In genomic region chr15:100914734-100915242, GRCm38 (mm10) we compare ENCODE assay signal across 8 mouse cellular contexts. TPM values are rescaled to one million over a fixed set of nuclear protein-coding genes. Genes with fewer than 3 reads are reported as not detected.
DNase-seq lines count a peak whose midpoint lies in the region; ATAC-seq lines count a peak whose summit lies in the region.
"Had no signal": no experiment of that assay in that cellular context is flagged by ENCODE, and none has a peak within 500 bp of the region (broad histone marks: within the 10 kb centered on the region; RNA-seq: fewer than 3 reads in every experiment).

No protein-coding gene starts in this region.

- ATAC-seq in hindbrain, embryonic 15.5 days (ENCODE audit: low FRiP score, low read depth): peak; percentile 55; the same call in 1 of the 2 replicates
- ATAC-seq in liver, embryonic 15.5 days (ENCODE audit: insufficient read depth): no peak
- ATAC-seq in neural tube, embryonic 15.5 days (ENCODE audit: low FRiP score): peak; percentile 64; the same call in 1 of the 2 replicates

- 6% methylated on average over 24 of the region's 24 CpGs for WGBS in hindbrain, embryonic 15.5 days
- WGBS in liver, embryonic 15.5 days (ENCODE audit: insufficient replicate concordance): 2% methylated on average over 24 of the region's 24 CpGs
- 5% methylated on average over 24 of the region's 24 CpGs for WGBS in neural tube, embryonic 15.5 days

- peak overlapping the region; percentile 33 for H3K4me3 ChIP-seq in hindbrain, embryonic 15.5 days
- H3K4me3 ChIP-seq in liver, embryonic 15.5 days (replicated peaks): no peak overlapping the region
- H3K4me3 ChIP-seq in neural tube, embryonic 15.5 days (replicated peaks): peak overlapping the region; percentile 32

- peak overlapping the region; percentile 57 for H3K4me2 ChIP-seq in hindbrain, embryonic 15.5 days
- H3K4me2 ChIP-seq in liver, embryonic 15.5 days: peak overlapping the region; percentile 8; the same call in 1 of the 2 replicates
- H3K4me2 ChIP-seq in neural tube, embryonic 15.5 days: peak overlapping the region; percentile 58

- H3K4me1 ChIP-seq in hindbrain, embryonic 15.5 days (replicated peaks): peaks cover 41% of the 10 kb centered on the region
- H3K4me1 ChIP-seq in liver, embryonic 15.5 days (replicated peaks): 0 out of 2 replicates have a peak, but pooled peaks cover 4% of the 10 kb centered on the region
- peaks cover 32% of the 10 kb centered on the region for H3K4me1 ChIP-seq in neural tube, embryonic 15.5 days

- peak; percentile 5 for DNase-seq in thymus, postnatal 25 days
- no peak for DNase-seq in thymus, postnatal 0 days (ENCODE audit: low spot score)
- DNase-seq in embryo, embryonic 11.5 days (ENCODE audit: low read depth, low spot score): peak; percentile 35
- no peak for DNase-seq in MN1 (ENCODE audit: low spot score)

- H3K36me3 ChIP-seq in hindbrain, embryonic 15.5 days: no peaks in the 10 kb centered on the region
- no peaks in the 10 kb centered on the region for H3K36me3 ChIP-seq in liver, embryonic 15.5 days (replicated peaks)
- no peaks in the 10 kb centered on the region for H3K36me3 ChIP-seq in neural tube, embryonic 15.5 days

- no peaks in the 10 kb centered on the region for H3K9me3 ChIP-seq in hindbrain, embryonic 15.5 days
- H3K9me3 ChIP-seq in liver, embryonic 15.5 days (replicated peaks): no peaks in the 10 kb centered on the region
- H3K9me3 ChIP-seq in neural tube, embryonic 15.5 days (replicated peaks): no peaks in the 10 kb centered on the region

- H3K27ac ChIP-seq in hindbrain, embryonic 15.5 days (replicated peaks): no peak overlapping the region
- H3K27ac ChIP-seq in liver, embryonic 15.5 days (replicated peaks): no peak overlapping the region
- H3K27ac ChIP-seq in neural tube, embryonic 15.5 days (replicated peaks): no peak overlapping the region
- H3K27ac ChIP-seq: macrophage had no signal

- peak overlapping the region; percentile 4; the same call in 1 of the 2 replicates for H3K9ac ChIP-seq in hindbrain, embryonic 15.5 days
- no peak overlapping the region for H3K9ac ChIP-seq in liver, embryonic 15.5 days
- peak overlapping the region; percentile 34; the same call in 1 of the 2 replicates for H3K9ac ChIP-seq in neural tube, embryonic 15.5 days (replicated peaks)

- no peaks in the 10 kb centered on the region for H3K27me3 ChIP-seq in hindbrain, embryonic 15.5 days
- H3K27me3 ChIP-seq in liver, embryonic 15.5 days: peaks cover 13% of the 10 kb centered on the region
- H3K27me3 ChIP-seq in neural tube, embryonic 15.5 days (replicated peaks): no peaks in the 10 kb centered on the region

RNA-seq across cellular contexts. Expression of gene Scn8a, which starts 45.1 kb away (rescaled TPM):
- 2.0 and 2.1 TPM in 2 replicates for polyA plus RNA-seq in thymus, postnatal 0 days (2015; fragmentation: Nextera tagmentation; extraction: Ambion mirVana)
- polyA plus RNA-seq in hindbrain, embryonic 15.5 days (2015; fragmentation: Nextera tagmentation; extraction: Ambion mirVana): 21.0 and 29.2 TPM in 2 replicates
- polyA plus RNA-seq in liver, embryonic 15.5 days (2015; fragmentation: Nextera tagmentation; extraction: Ambion mirVana): 0.24 and 0.32 TPM in 2 replicates
- polyA plus RNA-seq in neural tube, embryonic 15.5 days (2015; fragmentation: Nextera tagmentation; extraction: Ambion mirVana): 24.9 and 29.2 TPM in 2 replicates
- polyA plus RNA-seq: macrophage had no signal

Comparison
In these comparisons a context has a peak if more than half of its experiments do, and no peak if none do; other contexts are left out.
1. DNase-seq: peak in thymus, postnatal 25 days (single experiment) and embryo, embryonic 11.5 days (single experiment); none in thymus, postnatal 0 days (single experiment) and MN1 (single experiment).
2. H3K4me2 ChIP-seq: peak in every context shown above with its lines; median percentile 58 in neural tube, embryonic 15.5 days; 57 in hindbrain, embryonic 15.5 days; 8 in liver, embryonic 15.5 days.